Mouse (Mus musculus): ENCODE data around the gene Dlx3. TPM values are rescaled to one million over a fixed set of nuclear protein-coding genes. Genes with fewer than 3 reads are reported as not detected.

Dlx3 gene
- not detected in 4 replicates for total RNA-seq (2023; ENCODE audit: inconsistent age)

DNA sequence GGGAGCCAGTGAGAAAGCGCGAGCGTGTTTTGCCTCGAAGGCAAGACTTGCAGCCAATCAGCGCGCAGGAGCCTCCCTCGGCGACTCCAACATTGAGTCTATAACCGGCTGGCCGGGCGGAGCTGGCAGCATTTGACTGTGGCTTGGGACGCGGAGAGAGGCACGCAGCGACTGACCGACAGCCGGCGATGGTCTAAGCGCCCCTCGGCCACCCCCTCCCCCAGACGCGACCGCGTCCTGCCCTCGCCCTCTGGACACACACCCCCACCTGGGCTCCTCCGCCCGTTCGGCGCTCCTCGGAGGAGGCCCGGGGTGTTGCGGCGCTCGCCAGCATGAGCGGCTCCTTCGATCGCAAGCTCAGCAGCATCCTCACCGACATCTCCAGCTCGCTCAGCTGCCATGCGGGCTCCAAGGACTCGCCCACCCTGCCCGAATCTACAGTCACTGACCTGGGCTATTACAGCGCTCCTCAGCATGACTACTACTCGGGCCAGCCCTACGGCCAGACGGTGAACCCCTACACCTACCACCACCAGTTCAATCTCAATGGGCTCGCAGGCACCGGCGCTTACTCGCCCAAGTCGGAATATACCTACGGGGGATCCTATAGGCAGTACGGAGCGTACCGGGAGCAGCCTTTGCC, at the start of gene Dlx3:
Gene Dlx3, plus strand, starts transcription at position 130 of the 643 bp plus-strand sequence.

GRCm38 (mm10) chr11:95076536-95077111, 43.3 kb upstream of the Dlx3 start, which contains the start of gene Itga3:
Gene Itga3 (minus strand): TSS chr11:95076801.

DNA sequence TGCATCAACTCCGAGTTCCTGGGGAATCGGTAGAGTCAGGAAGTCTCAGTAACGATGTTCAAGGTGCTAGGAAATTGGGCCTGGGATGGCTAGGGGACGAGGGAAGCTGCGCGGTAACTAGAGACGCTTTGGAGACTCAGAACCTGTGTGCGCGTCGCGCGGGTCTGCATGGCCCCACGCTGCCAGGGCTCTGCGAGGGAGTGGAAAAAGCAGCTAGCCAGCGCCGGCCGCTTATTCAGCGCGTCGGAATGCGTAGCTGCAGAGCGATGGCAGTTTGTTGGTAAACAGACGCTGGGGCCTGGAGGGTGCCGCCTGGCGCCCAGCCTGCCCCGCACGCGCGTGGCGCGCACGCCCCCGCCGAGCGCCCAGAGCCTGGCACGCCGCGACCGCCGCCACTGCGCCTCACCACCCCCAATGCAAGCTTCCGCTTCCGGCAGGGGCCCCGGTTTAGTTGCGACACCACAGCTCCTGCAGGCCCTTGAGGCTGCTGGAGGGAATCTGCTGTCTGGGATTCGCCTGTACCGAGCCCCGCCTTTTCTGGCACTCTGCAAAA, 26.0 kb downstream of the Dlx3 start, which contains the start of gene Dlx4:
Gene Dlx4, minus strand, starts transcription at position 413 of the 553 bp plus-strand sequence.

Other genes starting within 250 kb of the Dlx3 start
- 0.22 to 0.48 TPM (median 0.34 TPM) in 4 replicates for gene Col1a1, start 183.9 kb upstream of the Dlx3 start, total RNA-seq (2023; ENCODE audit: inconsistent age)
- gene Hils1, start 152.5 kb upstream of the Dlx3 start, total RNA-seq (2023; ENCODE audit: inconsistent age): not detected in 4 replicates
- gene Sgca, start 143.8 kb upstream of the Dlx3 start, total RNA-seq (2023; ENCODE audit: inconsistent age): not detected in 4 replicates
- gene Ppp1r9b, start 129.1 kb upstream of the Dlx3 start, total RNA-seq (2023; ENCODE audit: inconsistent age): 68.2 to 75.8 TPM (median 72.0 TPM) in 4 replicates
- gene Samd14, start 110.2 kb upstream of the Dlx3 start, total RNA-seq (2023; ENCODE audit: inconsistent age): 0.21 to 0.96 TPM (median 0.24 TPM) in 3 of 4 replicates, not detected in the other
- 8.9 to 13.2 TPM (median 11.7 TPM) in 4 replicates for gene Pdk2, start 78.8 kb upstream of the Dlx3 start, total RNA-seq (2023; ENCODE audit: inconsistent age)
- 0.39 to 2.0 TPM (median 0.66 TPM) in 4 replicates for gene Itga3, start 43.3 kb upstream of the Dlx3 start, total RNA-seq (2023; ENCODE audit: inconsistent age)
- gene Dlx4, start 26.1 kb downstream of the Dlx3 start, total RNA-seq (2023; ENCODE audit: inconsistent age): not detected in 4 replicates
- gene Tac4, start 141.4 kb downstream of the Dlx3 start, total RNA-seq (2023; ENCODE audit: inconsistent age): 0.54 to 1.5 TPM (median 1.1 TPM) in 4 replicates
- 118 to 152 TPM (median 131 TPM) in 4 replicates for gene Kat7, start 190.1 kb downstream of the Dlx3 start, total RNA-seq (2023; ENCODE audit: inconsistent age)
- gene Fam117a, start 216.9 kb downstream of the Dlx3 start, total RNA-seq (2023; ENCODE audit: inconsistent age): 56.9 to 75.4 TPM (median 70.1 TPM) in 4 replicates